Mouse (Mus musculus) hindbrain, postnatal 0 days (tissue): ENCODE measurements around the gene Cd3d. TPM values are rescaled to one million over a fixed set of nuclear protein-coding genes. Genes with fewer than 3 reads are reported as not detected.

Source experiments
- ATAC-seq: fragments of 200-750 bp; cut with Nextera tagmentation; 2 replicates; pipeline ENCODE4 v1.8.0; 2017; ENCODE audit warnings: mild to moderate bottlenecking, moderate TSS enrichment, moderate library complexity
- DNase-seq: peaks from one replicate; pipeline ENCODE4 v3.0.0-alpha.2; 2015; ENCODE audit warnings: low spot score
- H3K27ac ChIP-seq: fragments of 300-500 bp; sonication (generic); 2 replicates; pipeline ENCODE4 v1.5.1; 2014; ENCODE audit warnings: mild to moderate bottlenecking
- H3K27me3 ChIP-seq: fragments of 300-500 bp; sonication (generic); 2 replicates; pipeline ENCODE4 v1.6.1; 2014; ENCODE audit warnings: low read length, mixed read lengths; ENCODE audit not compliant: insufficient read depth
- H3K36me3 ChIP-seq: fragments of 300-500 bp; sonication (generic); 2 replicates; pipeline ENCODE4 v1.6.1; 2014; ENCODE audit warnings: low read length, mixed read lengths; ENCODE audit not compliant: insufficient read depth
- H3K4me1 ChIP-seq: fragments of 300-500 bp; sonication (generic); 2 replicates; pipeline ENCODE4 v1.6.1; 2014; ENCODE audit warnings: antibody characterized with exemption, low read length, mixed read lengths; ENCODE audit not compliant: insufficient read depth
- H3K4me2 ChIP-seq: fragments of 300-500 bp; sonication (generic); 2 replicates; pipeline ENCODE4 v1.6.1; 2014; ENCODE audit warnings: low read depth, mild to moderate bottlenecking, low read length, moderate library complexity, mixed read lengths
- H3K4me3 ChIP-seq: fragments of 300-500 bp; sonication (generic); 2 replicates; pipeline ENCODE4 v1.5.1; 2014; ENCODE audit warnings: low read length
- H3K9ac ChIP-seq: fragments of 300-500 bp; sonication (generic); replicated peaks from 2 replicates; pipeline ENCODE4 v1.6.1; 2014; ENCODE audit warnings: mild to moderate bottlenecking, low read length, moderate library complexity, mixed read lengths
- H3K9me3 ChIP-seq: fragments of 300-500 bp; sonication (generic); 2 replicates; pipeline ENCODE4 v1.6.1; 2016; ENCODE audit warnings: low read length, mixed read lengths
- CTCF ChIP-seq: IDR thresholded peaks from 2 replicates; pipeline ENCODE4 v1.5.1; 2016; ENCODE audit warnings: antibody characterized with exemption, control low read depth, low read depth
- WGBS: fragments of 180-500 bp; shearing (Covaris S2); extraction: QIAGEN DNeasy Blood & Tissue Kit; methylation state at CpG from one replicate; pipeline ENCODE4 v1.1.7; 2014; 5-methylcytosine and 5-hydroxymethylcytosine counted together
- polyA plus RNA-seq: library from polyadenylated mRNA; unstranded; fragments of >200 nt; fragmentation: Nextera tagmentation; extraction: Ambion mirVana; gene quantifications from 2 replicates; pipeline ENCODE4 v1.2.1, GENCODE M21; 2015
- total RNA-seq: library from RNA; depleted of rRNA; stranded (reverse); fragments of >200 nt; gene quantifications from 2 replicates; pipeline ENCODE4 v1.2.3, GENCODE M21; 2014

Gene Cd3d
- total and polyA plus RNA-seq, 2 experiments from 2014 or later = 0.09 TPM; not detected in 1

GRCm38 (mm10) chr9:44991821-44992220, 10.2 kb downstream of the Cd3d start:
- Histone ChIP-seq H3K36me3 (no peaks in the 10 kb centered on the region), H3K4me1 (no peaks in the 10 kb centered on the region), H3K9me3 (no peaks in the 10 kb centered on the region), H3K9ac (no peak overlapping the region), H3K27ac (no peak overlapping the region), H3K27me3 (no peaks in the 10 kb centered on the region), H3K4me2 (no peak overlapping the region), H3K4me3 (no peak overlapping the region)
- ATAC-seq = no peak
- no peak for TF ChIP-seq CTCF
- WGBS = 83% methylated on average over 2 of the region's 2 CpGs
- DNase-seq = no peak

GRCm38 (mm10) chr9:44992271-44992670, 10.7 kb downstream of the Cd3d start:
- DNase-seq (peak; percentile 41), ATAC-seq (no peak)
- no peak for TF ChIP-seq CTCF
- Histone ChIP-seq H3K4me2 (no peak overlapping the region), H3K36me3 (no peaks in the 10 kb centered on the region), H3K4me1 (no peaks in the 10 kb centered on the region), H3K27ac (no peak overlapping the region), H3K4me3 (no peak overlapping the region), H3K27me3 (no peaks in the 10 kb centered on the region), H3K9ac (no peak overlapping the region), H3K9me3 (no peaks in the 10 kb centered on the region)

DNA sequence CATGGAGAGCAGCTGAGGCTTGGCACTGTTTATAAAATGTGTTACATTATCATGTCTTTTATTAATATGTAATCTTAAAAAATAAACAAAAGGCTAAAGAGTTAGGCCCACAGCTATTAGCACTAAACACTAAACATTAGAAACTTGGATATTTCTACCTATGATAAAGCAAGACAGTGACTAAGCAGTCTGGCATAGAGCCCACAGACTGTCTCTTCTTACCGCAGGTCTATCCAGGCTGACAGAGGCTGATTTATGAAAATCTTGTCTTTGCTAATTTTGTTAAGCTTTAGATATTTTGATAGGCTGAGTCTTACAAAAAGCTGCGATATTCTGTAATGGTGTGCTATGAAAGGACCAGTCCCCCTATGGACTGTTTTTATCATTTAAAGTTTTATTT, 11.7 kb downstream of the Cd3d start:
- Histone ChIP-seq H3K9me3 (no peaks in the 10 kb centered on the region), H3K27ac (no peak overlapping the region), H3K4me2 (no peak overlapping the region), H3K36me3 (no peaks in the 10 kb centered on the region), H3K4me1 (no peaks in the 10 kb centered on the region), H3K27me3 (no peaks in the 10 kb centered on the region), H3K9ac (no peak overlapping the region), H3K4me3 (no peak overlapping the region)
- no peak for TF ChIP-seq CTCF
- 97% methylated on average over 2 of the region's 2 CpGs for WGBS
- no peak for ATAC-seq
- DNase-seq = no peak

DNA sequence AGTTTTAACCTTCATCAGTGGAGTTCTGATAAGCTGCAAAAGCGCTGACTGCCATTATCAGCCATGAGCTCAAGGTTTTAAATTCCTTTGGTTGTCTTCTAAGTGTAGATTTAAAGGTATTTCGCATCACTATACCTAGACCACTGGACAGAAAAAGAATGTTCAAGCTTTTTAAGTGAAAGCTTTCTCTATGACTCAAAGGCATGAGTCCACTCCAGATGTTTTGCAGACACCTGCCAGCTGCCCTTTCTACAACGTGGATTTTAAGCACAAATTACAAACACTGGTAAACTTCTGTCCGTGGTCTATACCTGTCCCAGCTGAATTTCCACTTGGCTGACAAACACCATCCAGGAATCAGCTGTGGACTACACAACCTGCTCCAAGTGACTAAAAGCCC, 13.4 kb downstream of the Cd3d start:
- Histone ChIP-seq H3K9ac (no peak overlapping the region), H3K27me3 (no peaks in the 10 kb centered on the region), H3K36me3 (no peaks in the 10 kb centered on the region), H3K4me2 (no peak overlapping the region), H3K9me3 (no peaks in the 10 kb centered on the region), H3K4me3 (no peak overlapping the region), H3K27ac (no peak overlapping the region), H3K4me1 (no peaks in the 10 kb centered on the region)
- DNase-seq (no peak), ATAC-seq (no peak)
- no peak for TF ChIP-seq CTCF
- 77% methylated on average over 4 of the region's 4 CpGs for WGBS

- ATAC-seq (no peak), DNase-seq (no peak)
- H3K27ac ChIP-seq = no peak overlapping the region
- H3K4me2 ChIP-seq = no peak overlapping the region
- H3K4me3 ChIP-seq = no peak overlapping the region
- no peak overlapping the region for H3K9ac ChIP-seq
- H3K27me3 ChIP-seq = no peaks in the 10 kb centered on the region
- H3K4me1 ChIP-seq = no peaks in the 10 kb centered on the region
- TF ChIP-seq CTCF = no peak
- H3K9me3 ChIP-seq = no peaks in the 10 kb centered on the region
- 94% methylated on average over 7 of the region's 7 CpGs for WGBS
- no peaks in the 10 kb centered on the region for H3K36me3 ChIP-seq
These were observed 15.0 kb downstream of the Cd3d start for GRCm38 (mm10) chr9:44996590-44996989.

GRCm38 (mm10) chr9:44998138-44998537, 16.6 kb downstream of the Cd3d start:
- 77% methylated on average over 11 of the region's 11 CpGs for WGBS
- no peak for TF ChIP-seq CTCF
- ATAC-seq = no peak

GRCm38 (mm10) chr9:44999171-44999570, 17.6 kb downstream of the Cd3d start:
- Histone ChIP-seq H3K27ac (no peak overlapping the region), H3K9me3 (no peaks in the 10 kb centered on the region), H3K9ac (no peak overlapping the region), H3K27me3 (no peaks in the 10 kb centered on the region), H3K36me3 (no peaks in the 10 kb centered on the region), H3K4me3 (no peak overlapping the region), H3K4me2 (no peak overlapping the region), H3K4me1 (no peaks in the 10 kb centered on the region)
- DNase-seq (no peak), ATAC-seq (no peak)
- no peak for TF ChIP-seq CTCF
- 54% methylated on average over 6 of the region's 6 CpGs for WGBS

More at GRCm38 (mm10) chr9:44998138-44998537, 16.6 kb downstream of the Cd3d start:
- H3K36me3 ChIP-seq = no peaks in the 10 kb centered on the region
- no peak for DNase-seq
- no peaks in the 10 kb centered on the region for H3K27me3 ChIP-seq
- H3K4me2 ChIP-seq = no peak overlapping the region
- H3K4me1 ChIP-seq = no peaks in the 10 kb centered on the region
- no peak overlapping the region for H3K9ac ChIP-seq
- no peak overlapping the region for H3K4me3 ChIP-seq
- no peaks in the 10 kb centered on the region for H3K9me3 ChIP-seq
- H3K27ac ChIP-seq = no peak overlapping the region
